Mouse (Mus musculus): ENCODE results near the gene Phldb1. TPM values are rescaled to one million over a fixed set of nuclear protein-coding genes. Genes with fewer than 3 reads are reported as not detected.

Phldb1 gene
- polyA plus RNA-seq, 1 experiment from 2014 or later = 33.2 TPM

- H3K4me1 ChIP-seq = peaks cover 22% of the 10 kb centered on the region
- WGBS = 88% methylated on average over 1 of the region's 1 CpGs
- peaks cover 41% of the 10 kb centered on the region for H3K36me3 ChIP-seq
Measured at GRCm38 (mm10) chr9:44740663-44741192, 5.7 kb upstream of the Phldb1 start.

GRCm38 (mm10) chr9:44737240-44737949, 2.4 kb upstream of the Phldb1 start:
- 0 out of 2 replicates have a peak overlapping the region, but pooled peaks have one; percentile 23 for H3K9ac ChIP-seq
- peak; percentile 66; the same call in 1 of the 2 replicates for ATAC-seq (ENCODE audit: borderline replicate concordance, extremely low read depth, low FRiP score, low TSS enrichment)

More at GRCm38 (mm10) chr9:44740663-44741192, 5.7 kb upstream of the Phldb1 start:
- Histone ChIP-seq H3K27me3 (no peaks in the 10 kb centered on the region), H3K9me3 (no peaks in the 10 kb centered on the region), H3K9ac (no peak overlapping the region), H3K27ac (no peak overlapping the region), H3K4me3 (no peak overlapping the region), H3K4me2 (no peak overlapping the region)
- ATAC-seq (ENCODE audit: borderline replicate concordance, extremely low read depth, low FRiP score, low TSS enrichment) = no peak

GRCm38 (mm10) chr9:44736301-44736700, 1.3 kb upstream of the Phldb1 start:
- Histone ChIP-seq H3K36me3 (peaks cover 3% of the 10 kb centered on the region; the same call in 1 of the 2 replicates), H3K4me3 (no peak overlapping the region), H3K9ac (no peak overlapping the region), H3K27me3 (no peaks in the 10 kb centered on the region), H3K4me1 (peaks cover 61% of the 10 kb centered on the region), H3K4me2 (no peak overlapping the region), H3K9me3 (no peaks in the 10 kb centered on the region), H3K27ac (no peak overlapping the region)
- no peak for ATAC-seq (ENCODE audit: borderline replicate concordance, extremely low read depth, low FRiP score, low TSS enrichment)
- WGBS = 65% methylated on average over 2 of the region's 2 CpGs

More at GRCm38 (mm10) chr9:44737240-44737949, 2.4 kb upstream of the Phldb1 start:
- H3K27ac ChIP-seq = peak overlapping the region; percentile 86
- H3K4me2 ChIP-seq = peak overlapping the region; percentile 40
- H3K9me3 ChIP-seq = no peaks in the 10 kb centered on the region
- no peak overlapping the region for H3K4me3 ChIP-seq
- H3K27me3 ChIP-seq = no peaks in the 10 kb centered on the region
- H3K36me3 ChIP-seq = peaks cover 8% of the 10 kb centered on the region
- 23% methylated on average over 8 of the region's 8 CpGs for WGBS
- H3K4me1 ChIP-seq = peaks cover 53% of the 10 kb centered on the region

GRCm38 (mm10) chr9:44735886-44736285, 888 bp upstream of the Phldb1 start:
- no peak overlapping the region for H3K4me3 ChIP-seq
- H3K4me1 ChIP-seq = peaks cover 61% of the 10 kb centered on the region
- H3K36me3 ChIP-seq = no peaks in the 10 kb centered on the region
- no peaks in the 10 kb centered on the region for H3K9me3 ChIP-seq
- H3K4me2 ChIP-seq = no peak overlapping the region
- H3K27me3 ChIP-seq = no peaks in the 10 kb centered on the region
- ATAC-seq (ENCODE audit: borderline replicate concordance, extremely low read depth, low FRiP score, low TSS enrichment) = no peak
- 0 out of 2 replicates have a peak overlapping the region, but pooled peaks have one; percentile 3 for H3K27ac ChIP-seq
- 78% methylated on average over 6 of the region's 6 CpGs for WGBS
- no peak overlapping the region for H3K9ac ChIP-seq

GRCm38 (mm10) chr9:44733671-44734523, 1.1 kb downstream of the Phldb1 start:
- peak overlapping the region; percentile 59 for H3K9ac ChIP-seq
- H3K36me3 ChIP-seq = no peaks in the 10 kb centered on the region
- peaks cover 61% of the 10 kb centered on the region for H3K4me1 ChIP-seq
- peak; percentile 15; the same call in 1 of the 2 replicates for ATAC-seq (ENCODE audit: borderline replicate concordance, extremely low read depth, low FRiP score, low TSS enrichment)
- H3K4me2 ChIP-seq = peak overlapping the region; percentile 96
- peak overlapping the region; percentile 58 for H3K4me3 ChIP-seq
- H3K27ac ChIP-seq = peak overlapping the region; percentile 82
- H3K9me3 ChIP-seq = no peaks in the 10 kb centered on the region
- H3K27me3 ChIP-seq = no peaks in the 10 kb centered on the region
- WGBS = under 1% methylated on average over 79 of the region's 79 CpGs

GRCm38 (mm10) chr9:44732921-44733530, 2.0 kb downstream of the Phldb1 start:
- Histone ChIP-seq H3K9me3 (no peaks in the 10 kb centered on the region), H3K36me3 (no peaks in the 10 kb centered on the region), H3K27ac (peak overlapping the region; percentile 82), H3K4me2 (peak overlapping the region; percentile 96), H3K27me3 (no peaks in the 10 kb centered on the region), H3K4me3 (peak overlapping the region; percentile 58), H3K9ac (peak overlapping the region; percentile 59), H3K4me1 (peaks cover 61% of the 10 kb centered on the region)
- WGBS = 41% methylated on average over 12 of the region's 12 CpGs
- ATAC-seq (ENCODE audit: borderline replicate concordance, extremely low read depth, low FRiP score, low TSS enrichment) = no peak

- Histone ChIP-seq H3K9me3 (no peaks in the 10 kb centered on the region), H3K4me1 (peaks cover 58% of the 10 kb centered on the region), H3K27me3 (no peaks in the 10 kb centered on the region), H3K9ac (no peak overlapping the region), H3K36me3 (no peaks in the 10 kb centered on the region), H3K4me2 (peak overlapping the region; percentile 96), H3K4me3 (no peak overlapping the region), H3K27ac (no peak overlapping the region)
- no peak for ATAC-seq (ENCODE audit: borderline replicate concordance, extremely low read depth, low FRiP score, low TSS enrichment)
- 49% methylated on average over 5 of the region's 5 CpGs for WGBS
Measured at GRCm38 (mm10) chr9:44732130-44732549, 2.9 kb downstream of the Phldb1 start.

- Histone ChIP-seq H3K4me1 (peaks cover 61% of the 10 kb centered on the region), H3K9ac (0 out of 2 replicates have a peak overlapping the region, but pooled peaks have one; percentile 24), H3K27me3 (no peaks in the 10 kb centered on the region), H3K4me2 (no peak overlapping the region), H3K9me3 (no peaks in the 10 kb centered on the region), H3K27ac (no peak overlapping the region), H3K36me3 (0 out of 2 replicates have a peak, but pooled peaks cover 2% of the 10 kb centered on the region), H3K4me3 (no peak overlapping the region)
- ATAC-seq (ENCODE audit: borderline replicate concordance, extremely low read depth, low FRiP score, low TSS enrichment) = no peak
- 67% methylated on average over 5 of the region's 5 CpGs for WGBS
Measured at GRCm38 (mm10) chr9:44727441-44727840, 7.6 kb downstream of the Phldb1 start.

- Histone ChIP-seq H3K9me3 (no peaks in the 10 kb centered on the region), H3K27ac (peak overlapping the region; percentile 67), H3K9ac (peak overlapping the region; percentile 24; the same call in 1 of the 2 replicates), H3K4me1 (peaks cover 59% of the 10 kb centered on the region), H3K4me2 (peak overlapping the region; percentile 8; the same call in 1 of the 2 replicates), H3K36me3 (0 out of 2 replicates have a peak, but pooled peaks cover 2% of the 10 kb centered on the region), H3K4me3 (no peak overlapping the region), H3K27me3 (no peaks in the 10 kb centered on the region)
- no peak; the same call in 1 of the 2 replicates for ATAC-seq (ENCODE audit: borderline replicate concordance, extremely low read depth, low FRiP score, low TSS enrichment)
- WGBS = 26% methylated on average over 10 of the region's 10 CpGs
Measured at GRCm38 (mm10) chr9:44726431-44727146, 8.4 kb downstream of the Phldb1 start.

- Histone ChIP-seq H3K36me3 (0 out of 2 replicates have a peak, but pooled peaks cover 2% of the 10 kb centered on the region), H3K4me3 (no peak overlapping the region), H3K4me1 (peaks cover 76% of the 10 kb centered on the region), H3K4me2 (no peak overlapping the region), H3K27me3 (no peaks in the 10 kb centered on the region), H3K9me3 (no peaks in the 10 kb centered on the region), H3K9ac (no peak overlapping the region), H3K27ac (peak overlapping the region; percentile 85)
- no peak for ATAC-seq (ENCODE audit: borderline replicate concordance, extremely low read depth, low FRiP score, low TSS enrichment)
- WGBS = 30% methylated on average over 2 of the region's 2 CpGs
Measured at GRCm38 (mm10) chr9:44724665-44725064, 10.3 kb downstream of the Phldb1 start.
